Mouse (Mus musculus): ENCODE results near the gene Dok5.

DNA sequence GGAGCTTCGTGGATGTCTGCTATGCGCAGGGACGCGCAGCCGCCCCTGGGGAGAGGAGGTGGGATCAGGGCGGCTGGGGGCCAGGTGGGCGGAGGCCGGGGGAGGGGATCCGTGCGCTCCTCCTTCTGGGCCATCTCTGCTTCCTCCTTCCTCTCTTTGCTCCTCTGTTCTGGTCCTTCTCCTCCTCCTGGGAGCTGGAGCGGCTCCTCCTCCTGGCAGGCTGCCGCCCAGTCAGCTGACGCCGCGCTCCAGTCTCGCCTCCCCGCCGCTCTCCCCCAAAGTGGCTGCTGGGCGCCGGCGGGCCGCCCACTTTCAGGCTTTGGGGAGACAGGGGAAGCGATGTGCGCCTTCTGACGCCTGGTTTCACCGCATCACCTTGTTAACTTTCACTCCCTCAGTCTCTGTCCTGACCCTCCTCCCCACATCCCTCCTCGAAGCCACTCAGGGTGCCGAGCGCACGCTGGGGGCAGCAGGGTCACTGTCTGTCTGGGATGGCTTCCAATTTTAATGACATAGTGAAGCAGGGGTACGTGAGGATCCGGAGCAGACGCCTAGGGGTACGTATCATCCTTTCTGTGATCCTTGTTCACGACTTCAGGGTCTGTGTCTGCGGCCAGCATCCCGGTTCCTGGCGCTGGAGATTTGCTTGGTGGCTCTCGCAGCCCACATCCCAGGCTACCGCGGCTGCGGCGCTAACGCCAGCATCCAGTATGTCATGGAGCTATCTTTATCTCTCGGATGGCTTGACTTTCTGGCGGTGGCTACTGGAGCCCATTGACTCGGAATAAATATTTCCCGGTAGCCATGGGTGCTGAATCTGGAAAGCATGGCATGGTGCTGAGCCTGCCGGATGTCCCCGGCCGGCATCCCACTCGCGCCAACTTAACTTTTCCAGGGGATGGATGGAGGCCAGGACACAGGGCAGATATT is at the start of gene Dok5:
- TF ChIP-seq CTCF (IDR thresholded peaks at IDR 0.05; ENCODE audit: low read depth) (no peak), EP300 (IDR thresholded peaks at IDR 0.05; ENCODE audit: low read depth) (no peak)
